Mouse (Mus musculus) ES-E14 (cell line): ENCODE measurements around the gene Esrrg. TPM values are rescaled to one million over a fixed set of nuclear protein-coding genes. Genes with fewer than 3 reads are reported as not detected.

Source experiments
- DNase-seq: peaks from one replicate; pipeline ENCODE4 v3.0.0-alpha.2; 2013; ENCODE audit warnings: low read depth, low spot score
- H3K27ac ChIP-seq: 2 replicates; pipeline ENCODE4 v1.5.1; 2012; ENCODE audit warnings: low read depth, mild to moderate bottlenecking, low read length, moderate library complexity, mixed read lengths; ENCODE audit not compliant: poor library complexity, insufficient read depth, severe bottlenecking
- H3K36me3 ChIP-seq: 2 replicates; pipeline ENCODE4 v1.6.1; 2012; ENCODE audit warnings: mild to moderate bottlenecking, low read length, moderate library complexity, mixed read lengths; ENCODE audit not compliant: control insufficient read depth, poor library complexity, insufficient read depth, severe bottlenecking
- H3K4me1 ChIP-seq, 2 experiments: fragments of 150-350 bp in 1 of 2; sonication (generic) in 1 of 2; 2 replicates each; pipeline ENCODE4 v1.6.1; 2012; ENCODE audit warnings: low read length in 2 of 2, mild to moderate bottlenecking in 1 of 2, mixed read lengths in 1 of 2; ENCODE audit not compliant: control insufficient read depth in 2 of 2, insufficient read depth in 2 of 2, poor library complexity in 1 of 2
- H3K4me3 ChIP-seq, 2 experiments: fragments of 150-350 bp in 1 of 2; sonication (generic) in 1 of 2; 2 replicates each; pipeline ENCODE4 v1.5.1; 2012; ENCODE audit warnings: low read length in 2 of 2, low read depth in 1 of 2, mild to moderate bottlenecking in 1 of 2, mixed read lengths in 1 of 2; ENCODE audit not compliant: insufficient read depth in 1 of 2, poor library complexity in 1 of 2, severe bottlenecking in 1 of 2
- H3K9ac ChIP-seq: 2 replicates; pipeline ENCODE4 v1.6.1; 2012; ENCODE audit warnings: low read depth, mild to moderate bottlenecking, low read length, mixed read lengths; ENCODE audit not compliant: poor library complexity, insufficient read depth, severe bottlenecking
- H3K9me3 ChIP-seq: fragments of 150-350 bp; sonication (generic); 2 replicates; pipeline ENCODE4 v1.6.1; 2012; ENCODE audit warnings: low read depth, mild to moderate bottlenecking, low read length; ENCODE audit not compliant: control insufficient read depth, insufficient read depth
- CHD2 ChIP-seq: IDR thresholded peaks from 2 replicates; pipeline ENCODE4 v1.6.1; 2014; ENCODE audit warnings: mild to moderate bottlenecking, low read depth, low read length, inconsistent platforms
- HCFC1 ChIP-seq: IDR thresholded peaks from 2 replicates; pipeline ENCODE4 v1.6.1; 2012; ENCODE audit warnings: low read length, inconsistent platforms, borderline replicate concordance; ENCODE audit not compliant: insufficient read depth
- MAFK ChIP-seq: IDR thresholded peaks from 2 replicates; pipeline ENCODE4 v1.6.1; 2014; ENCODE audit warnings: mild to moderate bottlenecking, low read depth, low read length, inconsistent platforms; ENCODE audit not compliant: insufficient read depth
- ZC3H11A ChIP-seq: IDR thresholded peaks from 2 replicates; pipeline ENCODE4 v1.6.1; 2012; ENCODE audit warnings: low read depth, mild to moderate bottlenecking, inconsistent platforms, low read length, borderline replicate concordance
- ZNF384 ChIP-seq: IDR thresholded peaks from 2 replicates; pipeline ENCODE4 v1.6.1; 2012; ENCODE audit warnings: low read depth, low read length, inconsistent platforms
- in situ Hi-C, 2 experiments: fragments of 600-800 bp; cut with MboI; formaldehyde crosslinking; loops; one replicate each; pipeline ENCODE4 v1.15.1; 2025; ENCODE audit warnings: low sequenced_read_pairs in 2 of 2, inconsistent platforms in 1 of 2; ENCODE audit not compliant: unreplicated experiment in 2 of 2
- total RNA-seq: library from RNA; depleted of rRNA; stranded (reverse); fragments of 300-350 nt; gene quantifications from 2 replicates; pipeline ENCODE4 v1.2.3, GENCODE M21; 2012

Esrrg gene
- total RNA-seq, 1 experiment: 0.09 TPM

DNA sequence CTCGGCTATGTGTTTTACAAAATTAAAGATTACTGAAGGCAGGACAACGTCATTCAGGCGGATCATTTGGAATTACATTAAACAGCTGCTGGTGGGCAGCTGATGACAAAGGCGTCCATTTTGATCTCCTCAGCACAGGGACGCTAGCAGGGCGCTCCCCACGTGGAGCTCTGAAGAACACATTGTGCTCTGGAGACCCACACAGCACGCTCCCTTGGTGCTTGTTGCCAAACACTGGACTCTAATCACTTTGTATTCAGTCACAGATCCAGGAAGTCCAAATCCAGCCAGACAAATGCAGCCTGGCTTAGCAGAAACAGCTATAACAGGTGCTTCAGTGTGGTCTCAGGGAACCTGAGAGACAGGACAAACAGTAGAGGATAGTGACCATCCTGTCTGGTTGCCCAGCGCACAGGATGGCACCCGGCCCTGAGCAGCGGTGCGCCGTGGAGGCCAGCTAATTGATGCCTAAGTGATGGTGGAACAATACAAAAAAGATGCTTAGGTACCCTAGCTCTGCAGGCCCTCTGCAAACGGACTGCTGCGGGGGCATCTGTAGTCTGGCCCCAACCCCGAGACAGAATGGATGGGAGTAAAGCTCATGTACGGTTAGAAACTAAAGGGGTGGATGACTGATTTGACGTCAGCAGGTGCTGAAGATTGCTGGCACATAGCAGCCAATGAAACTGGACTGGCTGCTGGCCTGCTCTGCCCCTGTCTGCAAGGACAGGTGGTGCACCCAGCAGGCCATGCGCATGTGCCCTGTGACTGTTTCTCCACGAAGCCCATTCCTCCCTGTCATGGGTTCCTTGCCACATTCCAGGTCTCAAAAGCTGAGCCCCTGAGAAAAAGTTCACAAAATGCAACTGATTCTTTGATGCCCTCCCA is 367.1 kb downstream of the Esrrg start:
- in situ Hi-C loops: no loop called here
- H3K9me3 ChIP-seq: no peaks in the 10 kb centered on the region
- no peaks in the 10 kb centered on the region for H3K4me1 ChIP-seq
- H3K9ac ChIP-seq: no peak overlapping the region
- DNase-seq: no peak
- H3K27ac ChIP-seq: no peak overlapping the region
- TF ChIP-seq CHD2 (no peak), MAFK (no peak), ZC3H11A (no peak), HCFC1 (no peak), ZNF384 (no peak)
- H3K36me3 ChIP-seq: no peaks in the 10 kb centered on the region
- H3K4me3 ChIP-seq: no peak overlapping the region

DNA sequence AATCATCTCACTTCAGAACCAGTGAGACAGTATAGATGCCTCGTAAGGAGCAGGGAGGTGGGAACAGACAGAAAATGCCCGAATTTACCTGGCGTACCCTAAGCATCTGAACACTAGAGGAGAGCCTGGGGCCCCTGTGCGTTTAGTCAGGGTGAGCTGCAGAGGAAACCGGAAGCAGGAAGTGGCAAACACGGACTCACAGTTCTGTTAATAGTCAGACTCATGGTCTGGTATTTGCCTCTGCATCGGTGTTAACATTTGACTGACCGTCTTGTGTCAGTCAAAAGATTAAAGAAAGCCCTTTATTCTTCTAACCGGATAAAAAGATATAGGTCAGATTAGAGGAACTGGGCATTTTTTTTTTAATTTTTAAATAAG is 367.8 kb downstream of the Esrrg start:
- no peak overlapping the region for H3K27ac ChIP-seq
- no peaks in the 10 kb centered on the region for H3K4me1 ChIP-seq
- H3K9ac ChIP-seq: no peak overlapping the region
- H3K36me3 ChIP-seq: no peaks in the 10 kb centered on the region
- H3K9me3 ChIP-seq: no peaks in the 10 kb centered on the region
- in situ Hi-C loops: no loop called here
- no peak for DNase-seq
- TF ChIP-seq CHD2 (no peak), ZC3H11A (no peak), ZNF384 (no peak), MAFK (no peak), HCFC1 (no peak)
- no peak overlapping the region for H3K4me3 ChIP-seq

DNA sequence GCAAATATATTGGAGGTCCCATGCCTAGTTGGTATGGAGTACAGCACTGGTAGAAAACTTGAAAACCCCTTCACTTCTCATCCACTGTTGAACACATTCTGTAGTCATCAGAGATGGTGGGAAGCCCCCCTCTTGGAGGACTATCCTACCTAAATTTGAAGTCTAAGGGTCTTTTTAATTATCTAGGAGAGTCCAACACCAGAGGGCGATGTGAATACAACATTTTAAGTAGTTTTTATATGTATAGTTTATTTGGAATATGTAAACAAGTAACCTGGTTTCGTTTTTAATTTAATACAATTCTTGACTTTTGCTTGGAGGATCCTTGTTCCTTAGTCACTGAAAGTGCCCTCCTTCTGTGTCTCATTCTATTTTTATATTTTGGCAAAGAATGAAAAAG is 372.4 kb downstream of the Esrrg start:
- Histone ChIP-seq H3K4me3 (no peak overlapping the region), H3K4me1 (no peaks in the 10 kb centered on the region; a peak in 1 of 4 replicates), H3K27ac (no peak overlapping the region), H3K9me3 (no peaks in the 10 kb centered on the region), H3K36me3 (no peaks in the 10 kb centered on the region), H3K9ac (no peak overlapping the region)
- in situ Hi-C loops: loop anchor here in 1 of 2 experiments (10.0 kb wide), 1 partner anchor 526 kb away; no protein-coding TSS in a partner anchor
- TF ChIP-seq MAFK: no peak
- TF ChIP-seq HCFC1: no peak
- TF ChIP-seq ZNF384: no peak
- TF ChIP-seq ZC3H11A: no peak
- no peak for TF ChIP-seq CHD2
- DNase-seq: no peak

DNA sequence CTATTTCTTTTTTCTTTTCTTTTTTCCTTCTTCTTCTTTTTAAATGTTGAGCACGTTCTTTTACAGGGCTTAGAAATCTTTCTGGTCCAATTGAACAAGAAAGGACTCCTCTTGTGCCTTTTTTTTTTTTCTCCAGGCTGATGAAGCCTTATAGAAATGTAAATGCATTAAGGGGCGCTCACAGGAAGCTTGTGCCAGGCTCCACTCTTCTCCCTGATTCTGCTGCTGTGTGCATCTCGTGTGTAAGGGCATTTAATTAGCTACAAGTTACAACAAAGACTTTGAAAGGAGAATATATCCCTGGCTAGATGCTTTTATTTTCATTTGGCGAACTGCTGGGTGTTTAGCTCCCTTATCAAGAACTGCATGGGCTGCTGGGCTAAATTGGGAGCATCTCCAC is 374.6 kb downstream of the Esrrg start:
- no peaks in the 10 kb centered on the region for H3K36me3 ChIP-seq
- H3K9ac ChIP-seq: no peak overlapping the region
- in situ Hi-C loops: loop anchor here in 1 of 2 experiments (10.0 kb wide), 1 partner anchor 528 kb away; no protein-coding TSS in a partner anchor
- no peak for DNase-seq
- H3K9me3 ChIP-seq: no peaks in the 10 kb centered on the region
- TF ChIP-seq ZNF384 (0 out of 2 replicates have a peak, but pooled peaks have one; percentile 46), MAFK (no peak)
- no peak overlapping the region for H3K4me3 ChIP-seq
- H3K27ac ChIP-seq: no peak overlapping the region
- H3K4me1 ChIP-seq: no peaks in the 10 kb centered on the region; a peak in 1 of 4 replicates
